Mouse (Mus musculus): Measurements from ENCODE around the gene Rasip1.
"Not testable (repeated sequence)": the region's sequence is repeated elsewhere in the genome, so short reads cannot be mapped to it uniquely, and the experiment has no call there.

Gene Rasip1

DNA sequence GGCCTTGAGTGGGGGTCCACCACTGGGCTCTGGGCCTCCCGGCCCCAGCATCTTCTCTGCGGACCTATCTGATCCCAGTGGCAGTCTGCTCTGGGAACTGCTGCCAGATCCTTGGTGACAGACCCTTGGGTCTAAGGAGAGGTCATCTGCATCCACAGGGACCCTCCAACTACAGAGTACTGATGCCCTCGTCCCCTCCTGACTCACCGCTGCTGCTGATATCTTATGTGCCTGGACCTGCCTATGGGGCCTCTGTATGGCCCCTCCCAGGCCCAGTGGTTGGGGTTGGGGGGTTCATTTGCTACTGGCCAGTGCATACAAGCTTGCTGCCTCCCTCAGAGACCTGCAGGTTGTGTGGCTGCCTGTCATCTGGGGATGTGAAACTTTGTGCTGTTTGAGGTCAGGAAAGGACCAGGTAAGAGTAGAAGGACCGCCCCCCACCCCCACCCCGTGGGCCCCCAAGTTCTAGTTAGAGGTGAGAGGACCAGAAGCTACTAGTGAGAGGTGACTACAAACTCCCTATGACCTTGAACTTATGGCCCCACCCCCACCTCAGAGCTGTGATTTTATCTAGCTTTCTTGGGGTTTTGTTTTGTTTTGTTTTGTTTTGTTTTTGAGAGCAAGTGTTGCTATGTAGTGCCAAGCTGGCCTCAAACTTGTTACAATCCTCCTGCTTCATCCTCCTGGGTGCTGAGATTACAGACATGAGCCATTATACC, 17.7 kb downstream of the Rasip1 start:
- DNase-seq (ENCODE audit: low spot score), result no peak

DNA sequence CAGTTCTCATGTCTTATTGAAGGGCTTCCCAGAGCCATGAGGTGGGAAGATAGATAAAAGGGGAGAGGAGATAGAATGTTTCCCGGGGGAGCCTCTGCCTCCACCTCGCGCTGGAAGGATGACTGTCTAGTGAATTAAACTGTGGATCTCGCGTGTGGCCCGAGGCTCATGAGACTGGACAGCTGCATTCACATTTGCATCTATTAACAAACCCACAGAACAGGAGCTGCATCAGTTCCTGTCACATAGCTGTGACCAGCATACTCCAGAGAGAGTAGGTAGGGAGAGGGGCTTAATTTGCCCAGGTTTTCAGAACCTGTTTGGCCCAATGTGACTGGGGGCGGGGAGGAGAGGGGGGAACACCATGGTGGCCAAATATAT, 18.3 kb downstream of the Rasip1 start:
- no peak for DNase-seq (ENCODE audit: low spot score)

DNA sequence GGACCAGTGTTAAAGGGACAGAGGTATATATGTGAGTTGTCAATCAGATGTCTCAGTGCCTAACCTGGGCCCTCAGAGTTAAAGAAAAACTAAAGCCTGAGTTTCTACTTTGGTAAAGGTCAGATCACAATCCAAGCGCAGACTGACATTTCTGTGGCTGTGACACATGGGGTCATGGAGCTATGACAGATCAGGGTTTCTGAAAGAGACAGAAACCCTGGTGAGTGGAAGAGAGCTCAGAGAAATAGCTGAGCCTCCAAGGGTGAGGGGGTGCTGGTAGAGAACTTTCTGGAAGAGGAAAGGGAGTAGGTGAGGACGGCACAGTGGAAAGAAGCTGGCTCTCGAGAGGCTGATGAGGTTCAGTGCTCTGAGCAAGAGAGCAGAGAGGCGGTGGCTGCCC, 19.4 kb downstream of the Rasip1 start:
- DNase-seq (ENCODE audit: low spot score), result no peak

DNA sequence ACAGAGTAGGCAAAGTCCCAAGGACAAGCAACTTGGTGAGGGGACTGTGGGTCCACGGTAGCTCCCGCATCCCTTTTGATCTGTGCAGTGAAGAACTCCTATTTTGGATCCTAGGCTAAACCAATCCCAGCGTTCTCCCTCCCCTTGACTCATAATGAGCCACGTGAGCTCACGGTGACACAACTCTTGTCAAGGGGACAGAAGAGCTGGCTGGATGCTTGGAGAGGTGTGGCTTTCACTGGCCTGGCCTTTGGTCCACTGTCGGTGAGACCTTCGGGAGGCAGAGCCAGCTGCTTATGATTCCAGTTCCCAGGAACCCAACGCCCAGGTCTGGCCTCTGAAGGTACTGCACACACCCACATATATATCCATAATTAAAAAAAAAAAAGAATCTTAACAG, 22.1 kb downstream of the Rasip1 start:
- DNase-seq (ENCODE audit: low spot score), result no peak

DNA sequence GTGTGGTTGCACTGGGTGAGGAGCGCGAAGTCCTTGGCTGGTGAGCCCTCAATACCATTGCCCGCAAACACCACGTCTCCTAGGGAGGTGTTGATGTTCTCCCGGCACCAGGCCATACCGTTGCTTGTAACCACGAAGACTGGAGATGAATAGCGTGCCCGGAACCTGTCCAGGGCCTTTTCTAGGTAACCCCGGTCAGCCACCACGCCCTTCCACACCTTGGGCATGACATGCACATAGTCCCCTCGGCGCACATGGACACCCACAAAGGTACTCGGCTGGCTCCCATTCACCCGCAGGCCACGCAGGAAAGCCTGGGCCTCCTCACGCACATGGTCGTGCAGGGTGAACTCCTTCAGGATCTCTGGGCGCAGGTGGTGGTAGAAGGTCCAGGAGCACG, 23.2 kb downstream of the Rasip1 start:
- DNase-seq (ENCODE audit: low spot score), result not testable (repeated sequence)

DNA sequence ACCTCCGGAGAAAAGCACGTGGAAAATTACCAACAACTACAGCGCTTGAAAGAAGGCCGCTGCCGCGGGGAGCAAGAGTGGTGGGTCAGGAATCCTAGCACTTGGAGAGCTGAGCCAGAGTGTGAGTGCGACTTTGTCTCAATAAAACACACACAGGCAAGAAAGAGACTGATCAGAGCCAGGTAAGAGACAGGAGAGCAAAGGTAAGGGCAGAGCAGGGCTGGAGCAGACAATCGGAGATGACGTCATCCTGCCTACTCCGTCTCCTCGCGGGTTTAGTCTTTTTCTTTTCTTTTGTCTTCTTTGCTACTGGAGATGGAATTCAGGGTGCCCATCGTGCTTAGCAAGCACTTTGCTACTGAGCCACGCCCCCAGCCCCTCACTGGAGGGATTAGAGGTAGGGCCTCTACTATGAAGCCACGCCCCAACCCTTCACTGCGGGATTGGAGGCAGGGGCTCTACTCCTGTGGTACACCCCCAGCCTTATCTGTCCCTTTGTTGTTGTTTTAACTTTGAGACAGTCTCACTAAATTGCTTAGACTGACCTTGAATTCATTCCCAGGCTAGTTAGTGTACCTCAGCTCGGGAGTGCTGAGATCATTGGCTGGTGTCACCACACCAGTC, 27.2 kb downstream of the Rasip1 start:
- DNase-seq (ENCODE audit: low spot score), result no peak

DNA sequence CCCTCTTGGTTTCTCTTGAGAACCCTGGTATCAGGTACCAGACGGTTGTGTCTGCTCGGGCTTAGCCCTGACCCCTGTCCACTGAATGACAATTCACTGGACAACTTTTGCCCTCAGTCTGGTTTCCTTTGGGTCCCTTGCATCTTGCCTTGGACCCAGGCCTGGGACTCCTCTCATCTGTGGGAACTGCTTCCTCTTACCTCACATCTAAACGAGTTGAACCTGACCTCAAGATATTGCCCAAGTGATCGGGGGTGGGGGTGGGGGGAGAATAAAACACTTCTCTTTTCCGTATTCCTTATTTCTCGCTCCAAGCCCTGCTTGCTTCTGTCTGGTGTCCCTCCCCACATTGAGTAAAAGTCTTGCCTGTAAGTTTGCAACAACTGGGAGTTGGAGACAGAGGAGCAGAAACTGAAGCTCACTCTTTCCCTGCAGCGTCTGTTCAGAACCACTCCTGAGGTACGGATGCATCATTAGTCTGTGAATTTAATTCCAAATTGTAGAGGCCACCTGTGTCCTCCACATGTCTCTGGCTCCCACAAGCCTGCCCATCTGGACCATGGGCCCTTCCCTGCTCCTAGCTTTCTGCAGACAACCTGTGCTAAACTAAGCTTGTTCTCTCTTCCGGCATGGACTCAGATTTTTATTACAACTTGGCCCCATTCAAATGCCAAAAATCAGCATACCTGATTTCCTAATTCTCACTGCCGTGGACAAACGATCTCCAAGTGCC, 33.6 kb downstream of the Rasip1 start:
- DNase-seq (ENCODE audit: low spot score), result no peak

DNA sequence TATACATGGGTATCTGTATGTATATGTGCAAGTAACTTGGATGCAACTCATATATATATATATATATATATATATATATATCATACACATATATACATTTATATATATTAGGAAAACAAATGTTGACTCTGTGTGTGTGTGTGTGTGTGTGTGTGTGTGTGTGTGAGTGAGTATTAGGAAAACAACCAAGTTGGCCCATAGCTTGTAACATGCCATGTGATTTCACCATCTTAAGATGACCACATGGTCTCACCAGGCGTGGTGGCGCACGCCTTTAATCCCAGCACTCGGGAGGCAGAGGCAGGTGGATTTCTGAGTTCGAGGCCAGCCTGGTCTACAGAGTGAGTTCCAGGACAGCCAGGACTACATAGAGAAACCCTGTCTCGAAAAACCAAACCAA, 34.4 kb downstream of the Rasip1 start:
- not testable (repeated sequence) for DNase-seq (ENCODE audit: low spot score)

DNA sequence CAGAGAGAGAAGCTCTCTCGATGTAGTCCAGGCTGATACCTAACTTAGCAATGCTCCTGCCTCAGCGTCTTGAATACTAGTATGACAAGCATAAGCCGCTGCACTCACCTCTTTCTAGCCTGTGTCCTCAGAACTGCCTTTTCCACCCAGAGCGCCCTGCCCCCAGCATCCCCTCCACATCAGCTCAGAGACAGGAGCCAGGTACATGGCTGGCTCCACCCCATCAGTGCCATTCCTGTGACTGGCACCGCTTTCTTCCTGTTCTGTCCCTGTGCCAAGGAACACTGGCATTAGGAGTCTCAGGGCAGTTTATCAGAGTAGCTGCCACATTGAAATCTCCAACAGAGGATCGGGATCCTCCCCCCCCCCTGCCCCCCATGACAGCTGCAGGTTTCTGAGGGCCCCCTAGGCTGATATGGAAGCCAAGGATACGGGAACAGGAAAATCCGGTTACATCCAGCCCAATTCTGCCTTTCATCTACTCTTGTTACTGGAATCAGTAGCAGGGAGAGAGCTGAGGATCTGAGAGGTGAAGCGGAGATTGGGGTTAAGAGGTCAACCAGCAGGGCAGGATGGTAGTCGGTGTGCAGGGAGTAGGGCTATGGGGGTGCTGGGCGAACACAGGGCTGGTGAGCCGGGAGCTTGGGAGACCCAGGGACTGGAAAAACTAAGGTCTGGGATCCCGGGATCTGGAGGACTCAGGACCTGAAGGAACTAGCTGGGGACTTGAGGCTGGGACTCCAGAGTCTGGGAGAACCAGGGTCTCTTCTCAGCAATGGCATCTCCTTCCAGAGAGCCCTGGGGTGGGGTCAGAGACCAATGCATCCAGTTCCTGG, 38.2 kb downstream of the Rasip1 start:
- no peak for DNase-seq (ENCODE audit: low spot score)

DNA sequence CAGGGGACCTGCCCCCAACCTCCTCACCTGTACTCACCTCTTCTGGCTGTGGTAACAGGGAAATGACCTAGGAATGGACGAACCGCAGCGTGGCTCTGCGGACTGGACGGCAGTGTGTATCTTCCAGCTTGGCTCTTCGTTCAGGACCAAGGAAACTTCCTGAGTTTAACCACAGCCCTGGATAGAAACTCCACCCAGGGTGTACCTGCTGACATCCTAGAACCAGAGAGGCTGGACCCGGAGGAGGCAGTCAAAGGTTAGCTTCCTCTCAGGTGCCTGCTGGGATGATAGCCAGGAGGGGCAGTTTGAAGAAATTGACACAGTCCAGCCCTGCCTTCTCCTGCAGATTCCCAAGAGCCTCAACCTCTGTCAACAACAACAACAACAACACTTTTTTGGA, 38.9 kb downstream of the Rasip1 start, which contains the start of gene Fut2:
Gene Fut2, minus strand, starts transcription at position 234 of the 400 bp plus-strand sequence.
- DNase-seq (ENCODE audit: low spot score), result no peak

DNA sequence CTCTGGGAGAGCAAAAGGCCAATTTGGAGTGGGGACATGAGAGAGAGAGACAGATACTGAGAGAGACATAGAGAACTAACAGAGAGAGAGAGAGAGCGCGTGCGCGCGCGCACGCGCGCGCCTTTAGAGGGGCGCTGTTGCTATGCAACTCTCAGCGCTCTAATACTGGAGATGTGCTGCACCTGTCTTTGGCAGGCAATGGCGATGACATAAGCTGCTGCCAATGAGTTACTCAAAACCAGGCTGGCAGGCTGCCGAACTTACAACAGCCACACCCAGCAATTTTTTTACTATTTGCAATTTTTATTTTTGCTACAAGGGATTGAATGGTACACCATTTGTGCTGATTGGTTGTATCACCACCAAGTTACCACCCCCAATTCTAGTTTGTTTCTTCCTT, 40.5 kb downstream of the Rasip1 start:
- DNase-seq (ENCODE audit: low spot score), result no peak

DNA sequence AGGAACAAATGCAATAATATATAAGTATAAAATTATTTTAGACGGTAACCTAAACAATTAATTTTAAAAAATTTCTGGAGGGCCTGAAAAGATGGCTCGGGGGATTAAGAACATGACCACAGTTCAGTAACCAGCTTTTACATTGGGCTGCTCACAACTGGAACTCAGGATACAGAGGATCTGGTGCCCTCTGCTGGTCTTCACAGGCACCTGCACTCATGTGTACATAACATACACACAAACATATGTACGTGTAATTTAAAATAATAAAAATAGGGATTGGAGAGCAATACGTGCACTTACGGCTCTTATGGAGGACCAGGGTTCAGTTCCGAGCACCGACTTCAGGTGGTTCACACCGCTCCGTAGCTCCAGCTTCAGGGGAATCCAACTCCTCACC, 41.6 kb downstream of the Rasip1 start:
- no peak for DNase-seq (ENCODE audit: low spot score)

DNA sequence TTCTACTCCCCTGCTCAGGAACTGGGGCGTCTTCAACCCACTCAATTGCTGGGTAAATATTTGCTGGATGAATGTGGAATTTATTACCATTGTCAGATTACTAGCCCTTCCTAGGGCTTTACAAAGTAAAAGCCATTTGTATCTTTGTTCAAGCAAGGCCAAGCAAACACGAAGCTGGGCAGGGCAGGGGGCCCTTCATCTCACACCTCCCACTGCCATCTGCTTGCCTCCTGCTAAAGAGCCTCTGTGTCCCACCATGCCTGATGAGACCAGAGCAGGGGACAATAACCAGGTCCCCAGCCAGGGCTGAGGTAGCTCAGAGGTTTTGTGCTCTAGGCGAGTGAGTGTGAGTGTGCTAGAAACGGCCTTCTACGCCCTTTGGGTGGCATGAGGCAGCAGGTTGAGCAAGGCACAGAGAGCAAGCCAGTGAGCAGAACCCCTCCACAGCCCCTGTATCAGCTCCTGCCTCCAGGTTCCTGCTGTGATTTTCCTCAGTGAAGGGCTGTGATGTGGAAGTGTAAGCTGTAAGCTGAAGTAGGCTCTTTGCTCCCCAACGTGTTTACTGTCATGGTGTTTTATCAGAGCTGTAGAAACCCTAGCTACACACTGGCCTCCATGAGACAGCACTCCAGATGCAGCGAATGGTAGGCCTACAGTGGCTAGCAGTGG, 50.5 kb downstream of the Rasip1 start:
- DNase-seq (ENCODE audit: low spot score), result no peak

DNA sequence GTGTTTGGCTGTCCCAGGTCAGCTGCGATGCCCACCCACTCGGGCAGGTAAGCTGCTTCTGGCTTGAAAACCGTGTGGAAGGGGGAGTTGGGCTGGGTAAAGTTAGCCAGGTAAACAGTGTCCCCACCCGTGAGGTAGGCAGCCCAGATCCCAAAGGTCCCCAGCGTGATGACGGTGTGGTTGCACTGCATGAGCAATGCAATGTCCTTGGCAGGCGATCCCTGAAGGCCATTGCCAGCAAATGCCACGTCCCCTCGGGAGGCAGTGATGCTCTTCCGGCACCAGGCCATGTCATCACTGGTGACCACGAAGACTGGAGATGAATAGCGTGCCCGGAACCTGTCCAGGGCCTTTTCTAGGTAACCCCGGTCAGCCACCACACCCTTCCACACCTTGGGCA, 51.2 kb downstream of the Rasip1 start:
- DNase-seq (ENCODE audit: low spot score), result no peak

DNA sequence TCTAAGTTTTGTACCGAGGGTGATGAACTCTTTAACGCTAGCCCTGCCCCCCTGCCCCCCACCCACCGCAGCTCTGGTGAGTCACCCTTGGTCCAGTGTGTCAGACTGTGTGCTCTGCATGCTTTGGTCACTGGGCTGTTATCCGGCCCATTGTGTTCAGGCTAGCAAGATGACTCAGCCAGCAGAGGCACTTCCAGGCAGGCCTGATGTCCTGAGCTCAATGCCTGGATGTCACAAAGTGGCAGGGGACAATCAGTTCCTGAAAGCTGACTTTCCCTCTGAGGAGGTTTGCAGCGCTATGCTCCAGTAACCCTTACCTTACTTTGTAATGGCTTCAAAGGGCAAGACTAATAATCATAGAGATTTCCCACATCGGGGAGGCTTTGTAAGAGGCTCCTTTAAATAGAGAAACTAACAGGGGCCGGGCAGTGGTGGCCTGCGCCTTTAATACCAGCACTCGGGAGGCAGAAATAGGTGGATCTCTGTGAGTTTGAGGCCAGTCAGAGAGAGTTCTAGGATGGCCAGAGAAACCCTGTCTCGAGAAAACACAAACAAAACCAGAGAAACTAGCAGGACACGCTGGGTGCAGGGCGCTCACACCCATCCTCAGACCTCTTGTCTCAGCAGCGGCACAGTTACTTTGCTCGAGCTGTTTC, 52.8 kb downstream of the Rasip1 start:
- no peak for DNase-seq (ENCODE audit: low spot score)

DNA sequence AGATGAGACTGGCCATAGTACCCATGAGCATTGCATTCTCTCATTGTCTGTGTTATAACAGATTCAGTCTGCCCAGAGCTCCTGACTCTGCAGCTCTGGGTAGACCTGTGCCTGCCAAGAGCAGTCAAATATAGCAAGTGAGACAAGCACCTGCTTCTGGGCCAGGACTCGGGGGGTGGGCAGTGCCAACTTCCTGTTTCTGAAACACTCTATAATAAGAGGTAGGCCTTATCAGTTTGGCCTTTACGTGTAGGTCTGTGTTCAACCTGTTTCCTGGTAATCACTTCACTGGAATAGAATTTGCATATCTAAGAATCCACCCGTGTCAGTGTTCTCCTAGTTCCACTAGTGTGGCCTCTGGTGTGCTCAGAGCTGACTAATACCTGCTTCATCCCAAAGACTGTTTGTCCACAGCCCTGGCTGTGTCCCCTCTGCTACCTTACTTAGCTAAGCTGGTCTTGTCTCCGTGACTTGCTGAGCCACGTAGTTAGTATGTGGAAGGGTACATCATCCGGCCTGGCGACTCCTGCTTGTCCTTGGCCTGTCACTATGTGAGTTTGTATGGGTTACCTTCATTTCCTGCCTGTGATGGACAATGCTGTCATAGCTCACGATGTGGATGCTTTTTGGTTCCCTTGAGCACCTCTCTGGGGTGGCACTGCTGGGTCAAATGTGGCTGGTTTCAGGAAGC, 53.9 kb downstream of the Rasip1 start:
- DNase-seq (ENCODE audit: low spot score), result no peak

DNA sequence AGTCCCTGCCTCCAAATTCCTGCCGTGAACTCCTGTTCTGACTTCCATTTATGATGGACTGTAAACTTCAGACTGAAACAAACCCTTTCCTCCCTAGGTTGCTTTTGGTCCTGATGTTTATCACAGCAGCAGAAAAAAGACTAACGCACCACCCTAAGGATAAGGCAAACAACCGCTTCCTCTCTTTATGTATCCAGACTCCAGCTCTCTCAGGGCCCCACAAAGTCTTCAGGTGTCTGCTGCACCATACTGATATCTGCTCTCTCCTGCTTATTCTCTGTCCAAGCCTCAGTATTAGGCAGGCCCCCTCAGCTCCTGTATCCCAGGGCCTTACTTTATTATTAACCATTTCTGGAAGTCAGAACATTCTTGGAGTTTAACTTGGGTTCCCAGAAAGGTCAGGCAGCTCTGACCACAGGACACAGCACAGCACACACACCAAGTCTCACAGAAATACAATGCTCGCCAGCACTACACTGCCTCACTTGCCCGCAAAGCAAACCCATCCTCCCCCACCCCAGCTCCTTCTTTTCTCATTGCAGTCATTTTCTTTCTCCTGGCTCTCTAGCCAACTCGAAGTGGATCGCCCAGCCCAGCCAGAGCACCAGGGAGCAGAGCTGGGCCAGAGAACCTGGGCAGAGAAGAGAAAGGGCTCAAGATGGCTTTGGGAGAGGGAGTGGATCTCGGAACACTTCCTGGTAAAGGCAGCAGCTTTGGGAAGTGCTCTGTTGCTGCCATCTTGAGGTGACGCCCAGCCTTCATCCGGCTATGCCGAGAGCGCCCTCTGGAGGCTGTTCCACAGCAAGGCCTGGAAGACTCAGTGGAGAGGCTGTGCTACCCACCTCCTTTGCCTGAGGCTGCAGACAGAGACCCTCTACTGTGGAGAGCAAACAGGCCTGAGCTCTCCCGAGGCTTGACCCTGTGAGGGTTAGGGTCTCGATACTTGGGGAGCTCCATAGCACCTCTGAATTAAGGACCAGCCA, 55.1 kb downstream of the Rasip1 start:
- DNase-seq (ENCODE audit: low spot score), result peak; percentile 78

DNA sequence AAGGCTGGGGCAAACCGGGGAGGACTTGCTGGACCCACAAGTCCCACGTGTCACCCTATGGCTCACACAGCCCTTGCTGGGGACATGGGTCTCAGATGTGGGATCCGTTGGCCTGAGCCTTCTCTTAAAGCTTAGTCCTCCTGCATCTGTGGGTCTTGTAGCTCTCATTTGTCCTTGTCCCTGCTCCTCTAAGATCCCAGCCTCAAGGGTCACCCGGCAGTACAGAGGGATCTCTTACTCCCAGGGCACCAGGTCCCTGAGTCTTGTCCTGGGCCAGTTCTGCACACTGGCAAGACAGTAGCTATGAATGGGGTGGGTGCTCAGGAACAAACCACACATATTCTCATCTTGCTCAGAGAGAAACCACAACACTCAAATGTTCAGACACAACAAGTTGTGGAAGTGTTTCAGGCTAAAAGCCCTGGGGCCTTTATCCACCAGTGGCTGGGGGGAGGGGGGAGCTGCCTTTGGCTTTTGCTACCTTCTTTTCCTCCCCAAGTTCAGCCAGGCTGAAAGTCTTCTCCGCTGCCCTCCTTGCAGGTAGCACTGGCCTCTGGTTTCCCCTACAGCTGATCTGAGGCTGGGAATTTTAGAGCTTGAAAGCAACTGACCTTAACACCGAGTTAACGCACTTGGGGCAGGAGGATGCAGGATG, 56.2 kb downstream of the Rasip1 start, which contains the start of gene Ntn5:
Gene Ntn5, plus strand, starts transcription at position 627 of the 655 bp plus-strand sequence.
- DNase-seq (ENCODE audit: low spot score), result peak; percentile 47

DNA sequence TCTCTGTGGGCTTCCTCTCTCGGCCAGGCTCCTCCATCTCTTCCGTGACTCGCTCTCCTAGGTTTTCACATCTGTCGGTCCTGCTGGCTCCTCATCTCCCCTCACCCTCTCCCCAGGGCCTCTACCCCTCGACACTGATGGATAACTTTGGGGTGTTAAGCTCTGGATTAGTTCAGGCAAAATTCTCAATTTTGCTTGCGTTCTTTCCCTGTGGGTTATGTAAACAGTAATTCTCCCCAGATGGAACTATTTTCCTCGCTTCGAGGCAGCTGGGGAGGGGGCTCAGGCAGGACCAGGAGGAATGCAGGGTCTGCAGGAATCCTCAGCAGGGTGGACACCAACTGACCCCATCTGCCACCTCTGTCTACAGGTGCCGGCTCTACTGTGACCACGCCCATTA, 58.5 kb downstream of the Rasip1 start:
- no peak for DNase-seq (ENCODE audit: low spot score)
